Mouse (Mus musculus) CH12.LX (cell line): Measurements from ENCODE around the gene Dab1. TPM values are rescaled to one million over a fixed set of nuclear protein-coding genes. Genes with fewer than 3 reads are reported as not detected.

Source experiments
- DNase-seq: peaks from one replicate; pipeline ENCODE4 v3.0.0-alpha.2; 2013; ENCODE audit errors: extremely low read depth
- H3K27ac ChIP-seq: 2 replicates; pipeline ENCODE4 v1.5.1; 2012; ENCODE audit warnings: low read depth, mild to moderate bottlenecking, control low read depth, moderate library complexity; ENCODE audit not compliant: insufficient read depth
- H3K27me3 ChIP-seq: replicated peaks from 2 replicates; pipeline ENCODE3; 2012; ENCODE audit warnings: inconsistent platforms
- H3K36me3 ChIP-seq, 2 experiments: replicated peaks in 1 of 2; 2 replicates each; pipeline versions ENCODE3 to v1.6.1; 2012; ENCODE audit warnings: inconsistent platforms in 1 of 2, low read length in 1 of 2, mild to moderate bottlenecking in 1 of 2, mixed read lengths in 1 of 2, moderate library complexity in 1 of 2; ENCODE audit not compliant: control insufficient read depth in 1 of 2, insufficient read depth in 1 of 2
- H3K4me1 ChIP-seq, 2 experiments: 2 replicates each; pipeline ENCODE4 v1.6.1; 2012; ENCODE audit warnings: inconsistent platforms in 1 of 2, moderate library complexity in 1 of 2; ENCODE audit not compliant: insufficient read depth in 2 of 2, control insufficient read depth in 1 of 2
- H3K4me2 ChIP-seq: 2 replicates; pipeline ENCODE4 v1.6.1; 2012; ENCODE audit warnings: low read depth, mild to moderate bottlenecking, control low read depth; ENCODE audit not compliant: poor library complexity, insufficient read depth, severe bottlenecking
- H3K4me3 ChIP-seq, 3 experiments: fragments of 150-350 bp in 1 of 3; sonication (generic) in 1 of 3; replicated peaks in 1 of 3; 2 replicates each; pipeline versions ENCODE3 to v1.5.1; 2011 to 2012; ENCODE audit warnings: low read depth in 2 of 3, low read length in 2 of 3, mild to moderate bottlenecking in 2 of 3, moderate library complexity in 2 of 3, control low read depth in 1 of 3, improper control_type of control experiment in 1 of 3, inconsistent platforms in 1 of 3, mixed read lengths in 1 of 3; ENCODE audit not compliant: poor library complexity in 1 of 3
- H3K79me2 ChIP-seq: replicated peaks from 2 replicates; pipeline ENCODE4 v1.6.1; 2012; ENCODE audit warnings: mild to moderate bottlenecking, moderate library complexity; ENCODE audit not compliant: control insufficient read depth, poor library complexity, insufficient read depth, severe bottlenecking; ENCODE audit errors: extremely low read depth
- H3K9ac ChIP-seq: 2 replicates; pipeline ENCODE4 v1.6.1; 2012; ENCODE audit warnings: low read depth, mild to moderate bottlenecking, control low read depth, moderate library complexity; ENCODE audit not compliant: insufficient read depth
- H3K9me3 ChIP-seq: replicated peaks from 2 replicates; pipeline ENCODE3; 2012; ENCODE audit warnings: low read length, inconsistent platforms, mixed read lengths
- BHLHE40 ChIP-seq: IDR thresholded peaks from 2 replicates; pipeline ENCODE4 v1.6.1; 2011; ENCODE audit warnings: mild to moderate bottlenecking, low read depth, low read length, improper control_type of control experiment
- E2F4 ChIP-seq: IDR thresholded peaks from 2 replicates; pipeline ENCODE4 v1.6.1; 2011; ENCODE audit warnings: low read depth, low read length, improper control_type of control experiment; ENCODE audit not compliant: insufficient replicate concordance
- EP300 ChIP-seq: IDR thresholded peaks from 2 replicates; pipeline ENCODE4 v1.6.1; 2011; ENCODE audit warnings: low read length, improper control_type of control experiment
- ETS1 ChIP-seq: conservative IDR thresholded peaks from 2 replicates; pipeline ENCODE4 v1.6.1; 2012; ENCODE audit warnings: low read depth, mild to moderate bottlenecking, inconsistent platforms, low read length, improper control_type of control experiment, moderate library complexity
- IRF4 ChIP-seq: IDR thresholded peaks from 2 replicates; pipeline ENCODE4 v1.6.1; 2014; ENCODE audit warnings: low read depth, mild to moderate bottlenecking, inconsistent platforms, low read length, improper control_type of control experiment
- JUND ChIP-seq: conservative IDR thresholded peaks from 2 replicates; pipeline ENCODE4 v1.6.1; 2011; ENCODE audit warnings: low read depth, low read length, improper control_type of control experiment
- KAT2A ChIP-seq: IDR thresholded peaks from 2 replicates; pipeline ENCODE4 v1.6.1; 2012; ENCODE audit warnings: low read length, improper control_type of control experiment, inconsistent platforms; ENCODE audit not compliant: insufficient replicate concordance
- MAFK ChIP-seq: IDR thresholded peaks from 2 replicates; pipeline ENCODE4 v1.6.1; 2011; ENCODE audit warnings: low read length, improper control_type of control experiment; ENCODE audit not compliant: insufficient replicate concordance
- MYC ChIP-seq: IDR thresholded peaks from 2 replicates; pipeline ENCODE4 v1.6.1; 2011; ENCODE audit warnings: low read depth, mild to moderate bottlenecking, improper control_type of control experiment, low read length
- NELFE ChIP-seq: IDR thresholded peaks from 2 replicates; pipeline ENCODE4 v1.6.1; 2011; ENCODE audit warnings: low read depth, low read length, improper control_type of control experiment
- POLR2A ChIP-seq: IDR thresholded peaks from 2 replicates; pipeline ENCODE4 v1.6.1; 2011; ENCODE audit warnings: low read depth, mild to moderate bottlenecking, improper control_type of control experiment, low read length
- POLR2AphosphoS2 ChIP-seq: IDR thresholded peaks from 2 replicates; pipeline ENCODE4 v1.6.1; 2011; ENCODE audit warnings: low read depth, low read length, improper control_type of control experiment
- RAD21 ChIP-seq: IDR thresholded peaks from 2 replicates; pipeline ENCODE4 v1.6.1; 2011; ENCODE audit warnings: low read depth, mild to moderate bottlenecking, low read length, improper control_type of control experiment, moderate library complexity
- RCOR1 ChIP-seq: conservative IDR thresholded peaks from 2 replicates; pipeline ENCODE4 v1.6.1; 2012; ENCODE audit warnings: low read depth, mild to moderate bottlenecking, inconsistent platforms, low read length, improper control_type of control experiment
- SIN3A ChIP-seq: IDR thresholded peaks from 2 replicates; pipeline ENCODE4 v1.6.1; 2012; ENCODE audit warnings: low read length, improper control_type of control experiment, inconsistent platforms
- TCF12 ChIP-seq: IDR thresholded peaks from 2 replicates; pipeline ENCODE4 v1.6.1; 2014; ENCODE audit warnings: low read depth, mild to moderate bottlenecking, inconsistent platforms, low read length, improper control_type of control experiment
- UBTF ChIP-seq: IDR thresholded peaks from 2 replicates; pipeline ENCODE4 v1.6.1; 2012; ENCODE audit warnings: low read depth, mild to moderate bottlenecking, inconsistent platforms, low read length, improper control_type of control experiment, moderate library complexity
- USF2 ChIP-seq: conservative IDR thresholded peaks from 2 replicates; pipeline ENCODE4 v1.6.1; 2011; ENCODE audit warnings: low read depth, low read length, improper control_type of control experiment
- dilution Hi-C: fragments of 300-500 bp; cut with MboI; formaldehyde crosslinking; loops from 2 replicates; pipeline ENCODE4 v1.14.3; 2020; ENCODE audit warnings: low sequenced_read_pairs; ENCODE audit not compliant: extremely low pct_unique_long_range_greater_than_20kb, extremely low pct_ligation_motif_present
- in situ Hi-C: fragments of 300-500 bp; cut with MboI; formaldehyde crosslinking; loops from 3 replicates; pipeline ENCODE4 v1.14.3; 2019; ENCODE audit warnings: low sequenced_read_pairs, low pct_ligation_motif_present, low pct_unique_long_range_greater_than_20kb, mixed read lengths
- polyA plus RNA-seq: library from polyadenylated mRNA; unstranded; fragments of >175 nt; gene quantifications from 2 replicates; pipeline ENCODE4 v1.2.1, GENCODE M21; 2012; ENCODE audit warnings: low read depth; ENCODE audit not compliant: insufficient read length
- total RNA-seq, 2 experiments: library from RNA; depleted of rRNA; stranded (reverse); fragments of 300-350 nt in 1 of 2; fragments of >200 nt in 1 of 2; gene quantifications; 2 replicates each; pipeline ENCODE4 v1.2.3; 2012 to 2014

The Dab1 gene
- total and polyA plus RNA-seq, 3 experiments: not detected

GRCm38 (mm10) chr4:104596936-104597335 lies 977.8 kb downstream of the Dab1 start:
- Histone ChIP-seq H3K9me3 (peaks cover 41% of the 10 kb centered on the region), H3K27me3 (no peaks in the 10 kb centered on the region)
- TF ChIP-seq POLR2A (no peak), UBTF (no peak), USF2 (no peak), RCOR1 (no peak), KAT2A (no peak), SIN3A (no peak), POLR2AphosphoS2 (no peak), IRF4 (no peak), BHLHE40 (no peak), EP300 (no peak), TCF12 (no peak), JUND (no peak), NELFE (no peak), E2F4 (no peak)
- TF ChIP-seq, all 38 proteins: peak for 0
- Histone ChIP-seq H3K4me1 (no peaks in the 10 kb centered on the region), H3K79me2 (no peaks in the 10 kb centered on the region), H3K9ac (no peak overlapping the region), H3K4me2 (no peak overlapping the region), H3K27ac (no peak overlapping the region), H3K4me3 (no peak overlapping the region), H3K36me3 (no peaks in the 10 kb centered on the region)
- no peak for DNase-seq
- in situ Hi-C loops: no loop called here
- dilution Hi-C loops: no loop called here

- H3K9me3 ChIP-seq: peaks cover 49% of the 10 kb centered on the region
- DNase-seq: no peak
- dilution Hi-C loops (no loop called here), in situ Hi-C loops (no loop called here)
- no peaks in the 10 kb centered on the region for H3K79me2 ChIP-seq
- H3K27ac ChIP-seq: no peak overlapping the region
- no peaks in the 10 kb centered on the region for H3K36me3 ChIP-seq
- TF ChIP-seq MYC (no peak), KAT2A (no peak), MAFK (no peak), ETS1 (no peak), RAD21 (no peak), TCF12 (no peak), BHLHE40 (no peak)
- no peak overlapping the region for H3K9ac ChIP-seq
- H3K4me3 ChIP-seq: no peak overlapping the region
- H3K4me2 ChIP-seq: no peak overlapping the region
- no peaks in the 10 kb centered on the region for H3K4me1 ChIP-seq
- no peaks in the 10 kb centered on the region for H3K27me3 ChIP-seq
Measured at GRCm38 (mm10) chr4:104597490-104598465, 978.6 kb downstream of the Dab1 start.
